Mouse (Mus musculus): ENCODE data around the gene Tmem269. TPM values are rescaled to one million over a fixed set of nuclear protein-coding genes. Genes with fewer than 3 reads are reported as not detected.

Gene Tmem269
- polyA plus RNA-seq, 1 experiment from 2014 or later: not detected

- no peaks in the 10 kb centered on the region for H3K9me3 ChIP-seq (replicated peaks)
- H3K36me3 ChIP-seq (replicated peaks): peaks cover 100% of the 10 kb centered on the region
- H3K9ac ChIP-seq: no peak overlapping the region
- no peak for ATAC-seq (ENCODE audit: insufficient read depth)
- peaks cover 83% of the 10 kb centered on the region for H3K4me1 ChIP-seq (replicated peaks)
- H3K4me2 ChIP-seq: peak overlapping the region; percentile 25; the same call in 1 of the 2 replicates
- peak overlapping the region; percentile 16; the same call in 1 of the 2 replicates for H3K27ac ChIP-seq (replicated peaks)
- no peak overlapping the region for H3K4me3 ChIP-seq (replicated peaks)
- H3K27me3 ChIP-seq: no peaks in the 10 kb centered on the region
- WGBS (ENCODE audit: insufficient replicate concordance): 58% methylated on average over 9 of the region's 9 CpGs
Observed at GRCm38 (mm10) chr4:119181456-119181855, 36.6 kb downstream of the Tmem269 start.

GRCm38 (mm10) chr4:119180133-119180707, 37.8 kb downstream of the Tmem269 start:
- WGBS (ENCODE audit: insufficient replicate concordance): 32% methylated on average over 4 of the region's 4 CpGs
- Histone ChIP-seq H3K36me3 (replicated peaks) (peaks cover 97% of the 10 kb centered on the region), H3K9me3 (replicated peaks) (no peaks in the 10 kb centered on the region), H3K4me3 (replicated peaks) (no peak overlapping the region), H3K9ac (no peak overlapping the region), H3K27ac (replicated peaks) (no peak overlapping the region; the same call in 1 of the 2 replicates), H3K4me2 (no peak overlapping the region), H3K27me3 (no peaks in the 10 kb centered on the region), H3K4me1 (replicated peaks) (peaks cover 75% of the 10 kb centered on the region)
- ATAC-seq (ENCODE audit: insufficient read depth): no peak

GRCm38 (mm10) chr4:119178331-119178730, 39.7 kb downstream of the Tmem269 start:
- no peak for ATAC-seq (ENCODE audit: insufficient read depth)
- H3K4me2 ChIP-seq: no peak overlapping the region
- no peak overlapping the region for H3K4me3 ChIP-seq (replicated peaks)
- no peak overlapping the region; the same call in 1 of the 2 replicates for H3K27ac ChIP-seq (replicated peaks)
- H3K9me3 ChIP-seq (replicated peaks): no peaks in the 10 kb centered on the region
- H3K27me3 ChIP-seq: no peaks in the 10 kb centered on the region
- H3K36me3 ChIP-seq (replicated peaks): peaks cover 79% of the 10 kb centered on the region
- H3K4me1 ChIP-seq (replicated peaks): peaks cover 67% of the 10 kb centered on the region
- H3K9ac ChIP-seq: no peak overlapping the region
- 69% methylated on average over 18 of the region's 18 CpGs for WGBS (ENCODE audit: insufficient replicate concordance)

- H3K4me3 ChIP-seq (replicated peaks): no peak overlapping the region
- 74% methylated on average over 5 of the region's 5 CpGs for WGBS (ENCODE audit: insufficient replicate concordance)
- no peak overlapping the region for H3K9ac ChIP-seq
- H3K36me3 ChIP-seq (replicated peaks): peaks cover 72% of the 10 kb centered on the region
- H3K9me3 ChIP-seq (replicated peaks): no peaks in the 10 kb centered on the region
- no peaks in the 10 kb centered on the region for H3K27me3 ChIP-seq
- no peak for ATAC-seq (ENCODE audit: insufficient read depth)
- peaks cover 67% of the 10 kb centered on the region for H3K4me1 ChIP-seq (replicated peaks)
- no peak overlapping the region for H3K27ac ChIP-seq (replicated peaks)
- H3K4me2 ChIP-seq: no peak overlapping the region
Observed at GRCm38 (mm10) chr4:119177702-119178101, 40.3 kb downstream of the Tmem269 start.

- Histone ChIP-seq H3K27me3 (no peaks in the 10 kb centered on the region), H3K4me2 (peak within 1 kb of the TSS; percentile 92), H3K4me1 (replicated peaks) (peaks cover 38% of the 10 kb centered on the region), H3K9ac (peak within 1 kb of the TSS; percentile 94), H3K27ac (replicated peaks) (peak within 1 kb of the TSS; percentile 83), H3K36me3 (replicated peaks) (peaks cover 45% of the 10 kb centered on the region), H3K9me3 (replicated peaks) (no peaks in the 10 kb centered on the region), H3K4me3 (replicated peaks) (peak within 1 kb of the TSS; percentile 84)
- under 1% methylated on average over 40 of the region's 40 CpGs for WGBS (ENCODE audit: insufficient replicate concordance)
- peak; percentile 99 for ATAC-seq (ENCODE audit: insufficient read depth)
Observed at GRCm38 (mm10) chr4:119173851-119174453, 44.1 kb downstream of the Tmem269 start, which contains the start of gene Zfp691. TSS of gene Zfp691 (minus strand) at chr4:119174195.

GRCm38 (mm10) chr4:119172919-119173650, 44.9 kb downstream of the Tmem269 start:
- no peak for ATAC-seq (ENCODE audit: insufficient read depth)
- Histone ChIP-seq H3K27me3 (no peaks in the 10 kb centered on the region), H3K36me3 (replicated peaks) (peaks cover 43% of the 10 kb centered on the region), H3K4me1 (replicated peaks) (peaks cover 29% of the 10 kb centered on the region), H3K4me2 (peak overlapping the region; percentile 92), H3K9ac (peak overlapping the region; percentile 94), H3K9me3 (replicated peaks) (no peaks in the 10 kb centered on the region), H3K27ac (replicated peaks) (peak overlapping the region; percentile 83), H3K4me3 (replicated peaks) (peak overlapping the region; percentile 84)
- WGBS (ENCODE audit: insufficient replicate concordance): 24% methylated on average over 18 of the region's 18 CpGs

GRCm38 (mm10) chr4:119167663-119168062, 50.4 kb downstream of the Tmem269 start:
- no peaks in the 10 kb centered on the region for H3K9me3 ChIP-seq (replicated peaks)
- ATAC-seq (ENCODE audit: insufficient read depth): no peak
- H3K4me3 ChIP-seq (replicated peaks): no peak overlapping the region
- peaks cover 9% of the 10 kb centered on the region for H3K4me1 ChIP-seq (replicated peaks)
- no peaks in the 10 kb centered on the region for H3K27me3 ChIP-seq
- H3K9ac ChIP-seq: no peak overlapping the region
- H3K27ac ChIP-seq (replicated peaks): no peak overlapping the region
- H3K4me2 ChIP-seq: no peak overlapping the region
- 2% methylated on average over 4 of the region's 4 CpGs for WGBS (ENCODE audit: insufficient replicate concordance)
- peaks cover 17% of the 10 kb centered on the region for H3K36me3 ChIP-seq (replicated peaks)

- Histone ChIP-seq H3K4me2 (no peak overlapping the region), H3K9ac (no peak overlapping the region), H3K36me3 (replicated peaks) (peaks cover 17% of the 10 kb centered on the region), H3K27ac (replicated peaks) (no peak overlapping the region), H3K9me3 (replicated peaks) (no peaks in the 10 kb centered on the region), H3K4me1 (replicated peaks) (peaks cover 6% of the 10 kb centered on the region; the same call in 1 of the 2 replicates), H3K27me3 (no peaks in the 10 kb centered on the region), H3K4me3 (replicated peaks) (no peak overlapping the region)
- 64% methylated on average over 4 of the region's 4 CpGs for WGBS (ENCODE audit: insufficient replicate concordance)
- ATAC-seq (ENCODE audit: insufficient read depth): no peak
Observed at GRCm38 (mm10) chr4:119167068-119167467, 50.9 kb downstream of the Tmem269 start.

GRCm38 (mm10) chr4:119165916-119166315, 52.1 kb downstream of the Tmem269 start:
- WGBS (ENCODE audit: insufficient replicate concordance): 24% methylated on average over 7 of the region's 7 CpGs
- Histone ChIP-seq H3K9ac (no peak overlapping the region), H3K27me3 (no peaks in the 10 kb centered on the region), H3K36me3 (replicated peaks) (peaks cover 17% of the 10 kb centered on the region), H3K9me3 (replicated peaks) (no peaks in the 10 kb centered on the region), H3K4me2 (no peak overlapping the region), H3K27ac (replicated peaks) (no peak overlapping the region), H3K4me1 (replicated peaks) (peaks cover 6% of the 10 kb centered on the region; the same call in 1 of the 2 replicates), H3K4me3 (replicated peaks) (no peak overlapping the region)
- ATAC-seq (ENCODE audit: insufficient read depth): peak; percentile 25; the same call in 1 of the 2 replicates

GRCm38 (mm10) chr4:119162990-119163389, 55.0 kb downstream of the Tmem269 start:
- Histone ChIP-seq H3K36me3 (replicated peaks) (no peaks in the 10 kb centered on the region), H3K27ac (replicated peaks) (no peak overlapping the region), H3K4me2 (no peak overlapping the region), H3K4me3 (replicated peaks) (no peak overlapping the region), H3K9ac (no peak overlapping the region), H3K27me3 (no peaks in the 10 kb centered on the region), H3K4me1 (replicated peaks) (peaks cover 6% of the 10 kb centered on the region; the same call in 1 of the 2 replicates), H3K9me3 (replicated peaks) (no peaks in the 10 kb centered on the region)
- 75% methylated on average over 4 of the region's 4 CpGs for WGBS (ENCODE audit: insufficient replicate concordance)
- no peak for ATAC-seq (ENCODE audit: insufficient read depth)

- no peak for ATAC-seq (ENCODE audit: insufficient read depth)
- H3K4me1 ChIP-seq (replicated peaks): no peaks in the 10 kb centered on the region
- H3K9ac ChIP-seq: no peak overlapping the region
- WGBS (ENCODE audit: insufficient replicate concordance): 66% methylated on average over 3 of the region's 3 CpGs
- H3K4me2 ChIP-seq: no peak overlapping the region
- no peaks in the 10 kb centered on the region for H3K9me3 ChIP-seq (replicated peaks)
- no peak overlapping the region for H3K27ac ChIP-seq (replicated peaks)
- no peaks in the 10 kb centered on the region for H3K27me3 ChIP-seq
- H3K4me3 ChIP-seq (replicated peaks): no peak overlapping the region
- H3K36me3 ChIP-seq (replicated peaks): no peaks in the 10 kb centered on the region
Observed at GRCm38 (mm10) chr4:119161358-119161757, 56.7 kb downstream of the Tmem269 start.

Data from liver, embryonic 15.5 days (tissue).